Mouse (Mus musculus) heart, embryonic 14.5 days (tissue): ENCODE measurements around the gene Fam219a. TPM values are rescaled to one million over a fixed set of nuclear protein-coding genes. Genes with fewer than 3 reads are reported as not detected.

Experiments
- ATAC-seq: fragments of 200-750 bp; cut with Nextera tagmentation; 2 replicates; pipeline ENCODE4 v1.8.0; 2017; ENCODE audit warnings: low read depth, moderate TSS enrichment; ENCODE audit not compliant: insufficient number of reproducible peaks, insufficient read depth, low FRiP score
- H3K27ac ChIP-seq, 2 experiments: fragments of 200-500 bp in 1 of 2; fragments of 300-500 bp in 1 of 2; sonication (generic) in 1 of 2; replicated peaks in 1 of 2; 2 replicates each; pipeline ENCODE4 v1.5.1; 2012 to 2014; ENCODE audit warnings: low read depth in 2 of 2, low read length in 2 of 2, control low read depth in 1 of 2, mild to moderate bottlenecking in 1 of 2, mixed read lengths in 1 of 2; ENCODE audit not compliant: control insufficient read depth in 1 of 2, insufficient read depth in 1 of 2
- H3K27me3 ChIP-seq: fragments of 300-500 bp; sonication (generic); 2 replicates; pipeline ENCODE4 v1.6.1; 2014; ENCODE audit warnings: mild to moderate bottlenecking, low read length, control low read depth; ENCODE audit not compliant: control insufficient read depth, insufficient read depth
- H3K36me3 ChIP-seq: fragments of 300-500 bp; sonication (generic); 2 replicates; pipeline ENCODE4 v1.6.1; 2014; ENCODE audit warnings: mild to moderate bottlenecking, control low read depth, low read length, mixed read lengths; ENCODE audit not compliant: control insufficient read depth, insufficient read depth
- H3K4me1 ChIP-seq, 2 experiments: fragments of 200-500 bp in 1 of 2; fragments of 300-500 bp in 1 of 2; sonication (generic) in 1 of 2; 2 replicates each; pipeline ENCODE4 v1.6.1; 2012 to 2014; ENCODE audit warnings: low read length in 2 of 2, control low read depth in 1 of 2, mixed read lengths in 1 of 2; ENCODE audit not compliant: control insufficient read depth in 2 of 2, insufficient read depth in 2 of 2
- H3K4me2 ChIP-seq: fragments of 300-500 bp; sonication (generic); 2 replicates; pipeline ENCODE4 v1.6.1; 2014; ENCODE audit warnings: mild to moderate bottlenecking, low read length
- H3K4me3 ChIP-seq, 2 experiments: fragments of 200-500 bp in 1 of 2; fragments of 300-500 bp in 1 of 2; sonication (generic) in 1 of 2; 2 replicates each; pipeline ENCODE4 v1.5.1; 2012 to 2014; ENCODE audit warnings: low read length in 2 of 2, mild to moderate bottlenecking in 2 of 2, control low read depth in 1 of 2, low read depth in 1 of 2, moderate library complexity in 1 of 2; ENCODE audit not compliant: control insufficient read depth in 1 of 2, insufficient read depth in 1 of 2
- H3K9ac ChIP-seq: fragments of 300-500 bp; sonication (generic); 2 replicates; pipeline ENCODE4 v1.6.1; 2014; ENCODE audit warnings: mild to moderate bottlenecking, low read length
- H3K9me3 ChIP-seq: fragments of 300-500 bp; sonication (generic); 2 replicates; pipeline ENCODE4 v1.6.1; 2016; ENCODE audit warnings: low read length, control low read depth; ENCODE audit not compliant: control insufficient read depth
- WGBS: fragments of 180-500 bp; shearing (Covaris S2); extraction: QIAGEN DNeasy Blood & Tissue Kit; methylation state at CpG from one replicate; pipeline ENCODE4 v1.1.7; 2014; 5-methylcytosine and 5-hydroxymethylcytosine counted together
- polyA plus RNA-seq: library from polyadenylated mRNA; unstranded; fragments of >200 nt; fragmentation: Nextera tagmentation; extraction: Ambion mirVana; gene quantifications from 2 replicates; pipeline ENCODE4 v1.2.1, GENCODE M21; 2014

Gene Fam219a
- 2.9 TPM in 2 replicates for polyA plus RNA-seq

DNA sequence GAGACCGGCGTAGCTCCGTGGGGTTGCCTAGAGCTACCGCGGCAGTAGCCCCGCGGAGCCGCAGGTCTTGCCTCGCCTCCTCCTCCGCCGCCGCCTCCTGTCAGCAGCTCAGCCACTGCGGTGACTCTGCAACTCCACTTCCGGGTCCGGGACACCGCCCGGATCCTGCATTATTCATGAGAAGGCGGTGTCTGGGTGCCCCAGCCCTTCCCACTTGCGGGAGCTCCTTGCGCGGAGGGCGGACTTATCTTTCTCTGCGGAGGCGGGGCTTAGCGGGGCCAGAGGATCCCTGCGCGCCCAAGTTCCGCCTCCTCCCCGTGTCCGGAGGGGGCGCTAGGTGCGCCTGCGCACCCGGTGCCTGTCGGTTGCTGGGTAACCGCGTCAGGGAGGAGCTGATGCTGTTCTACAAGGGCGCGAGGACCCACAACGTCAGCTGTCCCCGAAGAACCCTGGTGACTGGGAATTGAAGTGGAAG, at the start of gene Fam219a, which contains the start of gene Dnaic1:
Fam219a (minus strand) TSS at position 128 of the 475 bp plus-strand sequence.
Dnaic1 (plus strand) TSS at position 365 of the 475 bp plus-strand sequence.
- peak within 1 kb of the TSS in 1 of 2 experiments; percentile 57; a peak in 2 of 4 replicates for H3K27ac ChIP-seq
- under 1% methylated on average over 41 of the region's 41 CpGs for WGBS
- H3K4me3 ChIP-seq, result peak within 1 kb of the TSS; percentile 77 to 87
- H3K36me3 ChIP-seq, result no peaks in the 10 kb centered on the region
- peak; percentile 93 for ATAC-seq
- H3K9me3 ChIP-seq, result no peaks in the 10 kb centered on the region
- H3K4me2 ChIP-seq, result peak within 1 kb of the TSS; percentile 94
- peak within 1 kb of the TSS; percentile 80 for H3K9ac ChIP-seq
- H3K27me3 ChIP-seq, result peaks cover 8% of the 10 kb centered on the region; the same call in 1 of the 2 replicates
- peaks cover 13 to 17% of the 10 kb centered on the region in 2 experiments for H3K4me1 ChIP-seq

GRCm38 (mm10) chr4:41615661-41616599, 46.6 kb upstream of the Fam219a start:
- no peak overlapping the region for H3K9ac ChIP-seq
- no peaks in the 10 kb centered on the region for H3K36me3 ChIP-seq
- no peaks in the 10 kb centered on the region for H3K4me1 ChIP-seq
- H3K4me3 ChIP-seq, result no peak overlapping the region
- no peak overlapping the region for H3K27ac ChIP-seq
- no peaks in the 10 kb centered on the region for H3K9me3 ChIP-seq
- no peaks in the 10 kb centered on the region; the same call in 1 of the 2 replicates for H3K27me3 ChIP-seq
- no peak overlapping the region for H3K4me2 ChIP-seq
- no peak; the same call in 1 of the 2 replicates for ATAC-seq
- WGBS, result 55% methylated on average over 9 of the region's 9 CpGs

- 7% methylated on average over 7 of the region's 7 CpGs for WGBS
- H3K9ac ChIP-seq, result no peak overlapping the region
- H3K36me3 ChIP-seq, result no peaks in the 10 kb centered on the region
- no peaks in the 10 kb centered on the region; the same call in 1 of the 2 replicates for H3K27me3 ChIP-seq
- H3K4me1 ChIP-seq, result no peaks in the 10 kb centered on the region
- no peak for ATAC-seq
- no peak overlapping the region for H3K4me2 ChIP-seq
- no peaks in the 10 kb centered on the region for H3K9me3 ChIP-seq
- no peak overlapping the region for H3K27ac ChIP-seq
- no peak overlapping the region for H3K4me3 ChIP-seq
Measured at GRCm38 (mm10) chr4:41614156-41614555, 44.8 kb upstream of the Fam219a start.

- Histone ChIP-seq H3K4me2 (no peak overlapping the region), H3K4me3 (no peak overlapping the region), H3K27me3 (no peaks in the 10 kb centered on the region), H3K4me1 (no peaks in the 10 kb centered on the region), H3K27ac (no peak overlapping the region), H3K9ac (no peak overlapping the region), H3K9me3 (no peaks in the 10 kb centered on the region), H3K36me3 (no peaks in the 10 kb centered on the region)
- no peak for ATAC-seq
- WGBS, result 38% methylated on average over 8 of the region's 8 CpGs
Measured at GRCm38 (mm10) chr4:41612166-41612565, 42.8 kb upstream of the Fam219a start.

GRCm38 (mm10) chr4:41610594-41610980, 41.2 kb upstream of the Fam219a start:
- H3K27ac ChIP-seq, result no peak overlapping the region
- no peak overlapping the region for H3K4me3 ChIP-seq
- H3K4me2 ChIP-seq, result no peak overlapping the region
- H3K9me3 ChIP-seq, result no peaks in the 10 kb centered on the region
- WGBS, result 46% methylated on average over 6 of the region's 6 CpGs
- ATAC-seq, result no peak
- H3K9ac ChIP-seq, result no peak overlapping the region
- no peaks in the 10 kb centered on the region for H3K36me3 ChIP-seq
- H3K27me3 ChIP-seq, result no peaks in the 10 kb centered on the region
- H3K4me1 ChIP-seq, result no peaks in the 10 kb centered on the region

GRCm38 (mm10) chr4:41609681-41610593, 40.6 kb upstream of the Fam219a start:
- Histone ChIP-seq H3K4me3 (no peak overlapping the region), H3K4me1 (no peaks in the 10 kb centered on the region), H3K9me3 (no peaks in the 10 kb centered on the region), H3K4me2 (no peak overlapping the region), H3K27me3 (no peaks in the 10 kb centered on the region), H3K36me3 (no peaks in the 10 kb centered on the region), H3K27ac (no peak overlapping the region), H3K9ac (no peak overlapping the region)
- ATAC-seq, result no peak
- 70% methylated on average over 10 of the region's 10 CpGs for WGBS

DNA sequence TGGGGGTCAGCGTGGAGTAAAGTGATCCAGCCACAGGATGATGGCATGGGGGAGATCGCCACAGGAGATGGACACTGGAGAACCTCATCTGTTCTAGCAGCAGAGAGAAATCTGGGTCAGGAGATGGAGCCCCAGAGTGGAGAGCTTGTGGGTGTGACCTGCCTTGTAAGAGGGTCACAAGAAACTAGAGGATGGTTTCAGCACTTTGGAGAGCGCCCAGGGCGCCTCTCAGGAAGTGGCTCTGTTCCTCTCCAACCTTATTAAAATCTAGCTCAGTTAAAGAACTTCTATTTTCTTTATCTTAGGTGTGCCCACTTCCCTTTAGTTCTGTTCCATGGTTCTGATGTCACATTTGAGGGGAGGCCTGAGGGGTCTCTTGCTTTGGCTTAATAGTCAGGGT, 37.4 kb upstream of the Fam219a start:
- Histone ChIP-seq H3K4me1 (no peaks in the 10 kb centered on the region), H3K27ac (no peak overlapping the region), H3K36me3 (no peaks in the 10 kb centered on the region), H3K4me2 (no peak overlapping the region), H3K4me3 (no peak overlapping the region), H3K9ac (no peak overlapping the region), H3K27me3 (peaks cover 4% of the 10 kb centered on the region; the same call in 1 of the 2 replicates), H3K9me3 (no peaks in the 10 kb centered on the region)
- WGBS, result 30% methylated on average over 4 of the region's 4 CpGs
- ATAC-seq, result no peak
